Mouse (Mus musculus) cortical plate, adult 2 months (tissue): ENCODE results near the gene Slamf6.

ENCODE experiments used
- CTCF ChIP-seq: fragments of 200-500 bp; IDR thresholded peaks from 2 replicates; pipeline ENCODE4 v1.5.1; 2011; ENCODE audit warnings: mild to moderate bottlenecking, control low read depth, low read length; ENCODE audit not compliant: insufficient read depth; ENCODE audit errors: extremely low read depth
- POLR2A ChIP-seq: fragments of 200-500 bp; IDR thresholded peaks from 2 replicates; pipeline ENCODE4 v1.6.1; 2011; ENCODE audit warnings: mild to moderate bottlenecking, low read length, control low read depth; ENCODE audit not compliant: insufficient read depth; ENCODE audit errors: extremely low read depth

GRCm38 (mm10) chr1:171915638-171916458 is 1.5 kb upstream of the Slamf6 start:
- TF ChIP-seq CTCF (no peak), POLR2A (no peak)
